ENCODE assay signal across 11 mouse cellular contexts in the genomic region with DNA sequence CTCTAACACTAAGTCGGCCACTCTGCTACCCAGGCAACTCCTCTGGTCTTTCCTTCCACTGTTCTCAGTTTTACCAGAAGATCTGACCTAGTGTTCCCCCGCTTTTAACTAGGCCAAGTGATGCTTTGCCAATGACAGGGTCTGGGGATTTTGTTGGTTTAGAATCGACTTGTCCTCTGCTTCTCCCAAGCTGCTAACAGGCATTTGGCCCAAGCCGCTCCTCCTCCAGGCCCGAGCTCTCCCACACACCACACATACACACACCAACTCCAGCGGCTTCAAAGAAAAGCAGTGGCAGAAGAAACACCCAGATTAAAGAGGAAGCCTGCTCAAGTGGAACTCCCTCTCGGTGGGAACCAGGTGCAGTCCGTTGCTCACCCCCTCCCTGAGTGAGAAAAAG.
DNase-seq lines count a peak whose midpoint lies in the region; ATAC-seq and TF ChIP-seq lines count a peak whose summit lies in the region.
"Had no signal": no experiment of that assay in that cellular context is flagged by ENCODE, and none has a peak within 500 bp of the region (broad histone marks: within the 10 kb centered on the region; RNA-seq: fewer than 3 reads in every experiment).

No protein-coding gene starts in this region.

- no peak for ATAC-seq in lung, embryonic 16.5 days (ENCODE audit: low read depth)
- no peak; the same call in 1 of the 2 replicates for ATAC-seq in intestine, embryonic 16.5 days
- ATAC-seq: liver, embryonic 12.5 days; Patski had no signal

- WGBS in lung, embryonic 16.5 days: 27% methylated on average over 8 of the region's 8 CpGs
- 39% methylated on average over 8 of the region's 8 CpGs for WGBS in lung, adult 2 months
- WGBS in intestine, embryonic 16.5 days: 48% methylated on average over 8 of the region's 8 CpGs

- intact Hi-C loops in gastrocnemius, adult 2 months (cut with DNase I): no loop called here
- intact Hi-C loops in gastrocnemius, postnatal 36 days (cut with DNase I): no loop called here

- H3K27ac ChIP-seq in gastrocnemius, adult 2 months: peak overlapping the region; percentile 38; the same call in 1 of the 2 replicates
- peak overlapping the region; percentile 12; the same call in 1 of the 2 replicates for H3K27ac ChIP-seq in lung, embryonic 16.5 days (ENCODE audit: low read length)
- peak overlapping the region; percentile 95 for H3K27ac ChIP-seq in intestine, embryonic 16.5 days (ENCODE audit: low read length)
- H3K27ac ChIP-seq: liver, embryonic 12.5 days had no signal

- H3K36me3 ChIP-seq in lung, embryonic 16.5 days (ENCODE audit: control insufficient read depth, insufficient read depth, low read length): no peaks in the 10 kb centered on the region
- no peaks in the 10 kb centered on the region for H3K36me3 ChIP-seq in intestine, embryonic 16.5 days (ENCODE audit: control insufficient read depth, insufficient read depth, low read length)
- H3K36me3 ChIP-seq: liver, embryonic 12.5 days had no signal

- H3K27me3 ChIP-seq in lung, embryonic 16.5 days (ENCODE audit: control insufficient read depth, insufficient read depth, low read depth, low read length): no peaks in the 10 kb centered on the region
- H3K27me3 ChIP-seq in intestine, embryonic 16.5 days (replicated peaks; ENCODE audit: control insufficient read depth, insufficient read depth, low read length): no peaks in the 10 kb centered on the region
- H3K27me3 ChIP-seq: liver, embryonic 12.5 days; Patski had no signal

- H3K9me3 ChIP-seq in lung, embryonic 16.5 days (ENCODE audit: control insufficient read depth, low read length): no peaks in the 10 kb centered on the region
- H3K9me3 ChIP-seq in intestine, embryonic 16.5 days (ENCODE audit: control insufficient read depth, low read length): no peaks in the 10 kb centered on the region
- H3K9me3 ChIP-seq: liver, embryonic 12.5 days had no signal

- H3K4me1 ChIP-seq in lung, embryonic 16.5 days (replicated peaks; ENCODE audit: control insufficient read depth, insufficient read depth, low read length): peaks cover 33% of the 10 kb centered on the region
- H3K4me1 ChIP-seq in lung, adult 2 months (ENCODE audit: control insufficient read depth, insufficient read depth, low read length): peaks cover 9% of the 10 kb centered on the region
- peaks cover 35% of the 10 kb centered on the region for H3K4me1 ChIP-seq in intestine, embryonic 16.5 days (ENCODE audit: control insufficient read depth, insufficient read depth, low read length)

- no peak for TF ChIP-seq CTCF in gastrocnemius, adult 2 months (IDR thresholded peaks at IDR 0.05)
- no peak for TF ChIP-seq CTCF in lung, adult 2 months (IDR thresholded peaks at IDR 0.05; ENCODE audit: insufficient read depth, low read length)

- H3K9ac ChIP-seq in lung, embryonic 16.5 days (ENCODE audit: low read length): no peak overlapping the region; the same call in 1 of the 2 replicates
- peak overlapping the region; percentile 17 for H3K9ac ChIP-seq in intestine, embryonic 16.5 days (ENCODE audit: low read depth, low read length)
- H3K9ac ChIP-seq: liver, embryonic 12.5 days had no signal

- DNase-seq in gastrocnemius, adult 2 months: no peak
- no peak for DNase-seq in gastrocnemius, postnatal 36 days
- no peak for DNase-seq in lung, adult 2 months
- peak; percentile 52 for DNase-seq in testis, postnatal 10 days (ENCODE audit: low spot score)
- DNase-seq in layer of hippocampus, postnatal 10 days (ENCODE audit: low spot score in 2 of 2): no peak
- DNase-seq in yolk sac, embryonic 10.5 days (ENCODE audit: low spot score): no peak
- DNase-seq: gastrocnemius, postnatal 14 days had no signal

- H3K4me3 ChIP-seq in gastrocnemius, adult 2 months: no peak overlapping the region
- no peak overlapping the region for H3K4me3 ChIP-seq in lung, embryonic 16.5 days (ENCODE audit: low read length)
- no peak overlapping the region for H3K4me3 ChIP-seq in lung, adult 2 months (replicated peaks; ENCODE audit: extremely low read depth, low read depth, low read length)
- H3K4me3 ChIP-seq in intestine, embryonic 16.5 days (ENCODE audit: low read length): no peak overlapping the region
- H3K4me3 ChIP-seq: liver, embryonic 12.5 days had no signal

- TF ChIP-seq POLR2A in lung, adult 2 months (IDR thresholded peaks at IDR 0.05; ENCODE audit: borderline replicate concordance, extremely low read depth, low read depth, low read length): no peak

- H3K4me2 ChIP-seq in lung, embryonic 16.5 days (ENCODE audit: low read depth, low read length): no peak overlapping the region
- H3K4me2 ChIP-seq in intestine, embryonic 16.5 days (ENCODE audit: low read depth, low read length): no peak overlapping the region
- H3K4me2 ChIP-seq: liver, embryonic 12.5 days had no signal

Comparison
In these comparisons a context has a peak if more than half of its experiments do, and no peak if none do; other contexts are left out.
1. H3K27ac ChIP-seq: peak in every context shown above with its lines; median percentile 95 in intestine, embryonic 16.5 days; 38 in gastrocnemius, adult 2 months; 12 in lung, embryonic 16.5 days.